Mouse (Mus musculus): Measurements from ENCODE around the gene Gm37240.
A peak's percentile ranks its signal among the peaks of the same experiment; 100 is the strongest.

Gm37240 gene

GRCm38 (mm10) chr3:84479293-84480005, 1407.9 kb downstream of the Gm37240 start:
- ATAC-seq (ENCODE audit: low TSS enrichment) = peak; percentile 64

GRCm38 (mm10) chr3:84478896-84479292, 1408.4 kb downstream of the Gm37240 start:
- no peak for ATAC-seq (ENCODE audit: low TSS enrichment)

GRCm38 (mm10) chr3:84478195-84478594, 1409.1 kb downstream of the Gm37240 start:
- ATAC-seq (ENCODE audit: low TSS enrichment) = no peak

GRCm38 (mm10) chr3:84477498-84477897, 1409.8 kb downstream of the Gm37240 start:
- ATAC-seq (ENCODE audit: low TSS enrichment) = no peak

GRCm38 (mm10) chr3:84474981-84475775, 1412.1 kb downstream of the Gm37240 start:
- ATAC-seq (ENCODE audit: low TSS enrichment) = no peak

- no peak for ATAC-seq (ENCODE audit: low TSS enrichment)
These were observed 1412.9 kb downstream of the Gm37240 start for GRCm38 (mm10) chr3:84474398-84474797.

GRCm38 (mm10) chr3:84472955-84473354, 1414.4 kb downstream of the Gm37240 start:
- no peak for ATAC-seq (ENCODE audit: low TSS enrichment)

GRCm38 (mm10) chr3:84472527-84472926, 1414.8 kb downstream of the Gm37240 start:
- no peak for ATAC-seq (ENCODE audit: low TSS enrichment)

GRCm38 (mm10) chr3:84471146-84471545, 1416.2 kb downstream of the Gm37240 start:
- no peak for ATAC-seq (ENCODE audit: low TSS enrichment)

- ATAC-seq (ENCODE audit: low TSS enrichment) = no peak
These were observed 1419.2 kb downstream of the Gm37240 start for GRCm38 (mm10) chr3:84468111-84468453.

- ATAC-seq (ENCODE audit: low TSS enrichment) = no peak
These were observed 1419.8 kb downstream of the Gm37240 start for GRCm38 (mm10) chr3:84467419-84468110.

- no peak for ATAC-seq (ENCODE audit: low TSS enrichment)
These were observed 1421.4 kb downstream of the Gm37240 start for GRCm38 (mm10) chr3:84465822-84466500.

- ATAC-seq (ENCODE audit: low TSS enrichment) = no peak
These were observed 1425.6 kb downstream of the Gm37240 start for GRCm38 (mm10) chr3:84461687-84462086.

GRCm38 (mm10) chr3:84460952-84461351, 1426.4 kb downstream of the Gm37240 start:
- no peak for ATAC-seq (ENCODE audit: low TSS enrichment)

GRCm38 (mm10) chr3:84460499-84460898, 1426.8 kb downstream of the Gm37240 start:
- ATAC-seq (ENCODE audit: low TSS enrichment) = no peak

GRCm38 (mm10) chr3:84455733-84456417, 1431.4 kb downstream of the Gm37240 start:
- no peak for ATAC-seq (ENCODE audit: low TSS enrichment)

GRCm38 (mm10) chr3:84450651-84451050, 1436.7 kb downstream of the Gm37240 start:
- no peak for ATAC-seq (ENCODE audit: low TSS enrichment)

- ATAC-seq (ENCODE audit: low TSS enrichment) = no peak
These were observed 1438.3 kb downstream of the Gm37240 start for GRCm38 (mm10) chr3:84449015-84449414.

- peak; percentile 63; the same call in 1 of the 2 replicates for ATAC-seq (ENCODE audit: low TSS enrichment)
These were observed 1439.5 kb downstream of the Gm37240 start for GRCm38 (mm10) chr3:84447803-84448202.
